Mouse (Mus musculus): ENCODE data around the gene Gm45140. TPM values are rescaled to one million over a fixed set of nuclear protein-coding genes. Genes with fewer than 3 reads are reported as not detected.

Gene Gm45140
- polyA plus RNA-seq, 1 experiment from 2014 or later, result 3.6 TPM

DNA sequence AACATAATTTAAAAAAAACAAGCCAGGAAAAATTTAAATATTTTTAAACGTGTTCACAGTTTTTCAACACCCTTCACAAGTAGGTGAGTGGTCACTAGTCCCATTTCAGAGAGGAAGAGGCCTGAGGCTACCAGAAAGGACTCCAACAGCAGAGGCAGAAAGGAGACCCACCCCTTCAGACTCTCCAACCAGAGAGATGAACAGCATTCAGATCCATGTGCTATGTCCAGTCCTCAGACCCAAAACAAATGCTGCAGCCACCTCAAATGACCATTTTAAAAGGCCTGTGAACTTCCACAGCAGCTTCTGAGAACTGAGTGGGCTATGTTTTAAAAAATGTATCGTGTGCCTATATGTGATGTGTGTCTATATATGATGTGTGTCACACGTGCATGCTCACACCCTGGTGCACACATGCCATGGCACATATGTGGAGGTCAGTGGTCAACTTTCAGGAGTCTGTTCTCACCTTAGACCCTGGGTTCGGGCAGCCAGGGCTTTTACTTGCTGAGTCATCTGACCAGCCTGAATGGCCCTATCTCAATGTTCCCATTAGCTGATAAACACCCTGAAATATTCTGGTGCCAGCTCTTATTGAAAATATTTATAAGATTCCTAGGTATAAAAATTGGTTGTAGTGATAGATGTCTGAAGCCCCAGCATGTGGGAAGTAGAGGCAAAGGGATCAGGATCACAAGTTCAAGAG, 27.7 kb downstream of the Gm45140 start:
- Histone ChIP-seq H3K4me1 (peaks cover 17% of the 10 kb centered on the region), H3K4me2 (replicated peaks) (no peak overlapping the region), H3K27ac (replicated peaks) (no peak overlapping the region), H3K27me3 (no peaks in the 10 kb centered on the region), H3K36me3 (no peaks in the 10 kb centered on the region), H3K9ac (replicated peaks) (no peak overlapping the region), H3K4me3 (no peak overlapping the region), H3K9me3 (no peaks in the 10 kb centered on the region)
- no peak for ATAC-seq (replicated peaks)
- WGBS, result 89% methylated on average over 4 of the region's 4 CpGs

DNA sequence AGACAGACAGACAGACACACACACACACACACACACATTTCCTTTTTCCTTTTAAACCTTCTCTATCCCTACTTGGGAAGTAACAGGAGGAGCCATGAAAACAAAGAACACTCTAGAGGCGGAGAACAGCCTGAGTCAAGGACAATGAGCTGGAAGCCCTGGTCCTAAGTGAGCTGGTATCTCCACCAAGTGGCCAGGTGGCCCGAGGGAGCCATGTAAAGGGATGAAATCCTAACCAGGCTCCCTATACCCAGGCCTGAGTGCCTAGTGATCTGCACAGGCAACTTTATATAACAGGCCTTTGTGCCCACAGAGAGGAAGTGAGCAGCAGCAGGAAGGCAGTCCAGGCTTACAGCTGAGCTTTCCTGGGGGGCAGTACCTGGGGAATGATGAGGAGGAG, 28.7 kb downstream of the Gm45140 start:
- Histone ChIP-seq H3K27me3 (no peaks in the 10 kb centered on the region), H3K4me2 (replicated peaks) (no peak overlapping the region), H3K4me1 (peaks cover 12% of the 10 kb centered on the region), H3K9me3 (no peaks in the 10 kb centered on the region), H3K4me3 (no peak overlapping the region), H3K36me3 (no peaks in the 10 kb centered on the region), H3K9ac (replicated peaks) (no peak overlapping the region), H3K27ac (replicated peaks) (no peak overlapping the region)
- ATAC-seq (replicated peaks), result no peak
- 41% methylated on average over 2 of the region's 2 CpGs for WGBS

DNA sequence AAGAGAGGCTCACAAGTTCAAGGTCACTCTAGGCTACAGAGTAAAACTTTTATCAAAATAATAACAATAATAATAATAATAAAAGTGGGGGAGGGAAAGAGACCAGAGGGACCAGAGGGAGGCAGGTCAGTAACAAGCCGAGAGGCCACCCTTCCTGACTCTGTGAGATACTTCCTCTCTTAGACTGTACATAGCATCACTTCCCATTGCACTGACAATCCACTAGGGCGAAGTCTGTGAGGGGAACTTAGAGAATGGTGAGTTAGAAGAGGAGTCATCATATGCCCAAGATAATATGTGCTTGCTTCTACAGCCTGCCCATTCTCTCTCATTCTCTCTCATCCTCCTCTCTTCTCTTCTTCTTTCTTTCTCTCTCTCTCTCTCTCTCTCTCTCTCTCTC, 29.6 kb downstream of the Gm45140 start:
- Histone ChIP-seq H3K4me3 (no peak overlapping the region), H3K4me2 (replicated peaks) (no peak overlapping the region), H3K27ac (replicated peaks) (no peak overlapping the region), H3K36me3 (no peaks in the 10 kb centered on the region), H3K27me3 (no peaks in the 10 kb centered on the region), H3K9me3 (no peaks in the 10 kb centered on the region), H3K9ac (replicated peaks) (no peak overlapping the region), H3K4me1 (peaks cover 8% of the 10 kb centered on the region)
- 77% methylated on average over 2 of the region's 2 CpGs for WGBS
- ATAC-seq (replicated peaks), result no peak

DNA sequence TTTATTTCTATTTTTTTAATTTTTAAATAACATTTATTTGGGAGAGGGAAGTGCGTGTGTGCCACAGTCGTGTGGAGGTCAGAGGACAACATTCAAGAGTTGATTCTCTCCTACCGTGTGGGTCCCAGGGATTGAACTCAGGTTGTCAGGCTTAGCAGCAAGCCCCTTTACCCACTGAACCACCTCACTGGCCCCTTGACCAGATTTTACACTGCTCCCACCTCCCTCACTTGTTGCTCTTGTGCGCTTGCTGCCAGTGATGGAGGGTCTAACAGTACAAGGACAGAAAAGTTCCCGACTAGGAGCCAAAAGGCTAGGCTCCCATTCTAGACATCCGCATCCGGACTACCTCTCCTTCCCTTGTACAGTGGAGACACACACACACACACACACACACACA, 30.1 kb downstream of the Gm45140 start:
- 94% methylated on average over 7 of the region's 7 CpGs for WGBS
- H3K27ac ChIP-seq (replicated peaks), result no peak overlapping the region
- no peaks in the 10 kb centered on the region for H3K27me3 ChIP-seq
- no peak overlapping the region for H3K9ac ChIP-seq (replicated peaks)
- no peak overlapping the region for H3K4me2 ChIP-seq (replicated peaks)
- H3K4me1 ChIP-seq, result peaks cover 3% of the 10 kb centered on the region; the same call in 1 of the 2 replicates
- H3K36me3 ChIP-seq, result no peaks in the 10 kb centered on the region
- H3K4me3 ChIP-seq, result no peak overlapping the region
- no peak for ATAC-seq (replicated peaks)
- H3K9me3 ChIP-seq, result no peaks in the 10 kb centered on the region

DNA sequence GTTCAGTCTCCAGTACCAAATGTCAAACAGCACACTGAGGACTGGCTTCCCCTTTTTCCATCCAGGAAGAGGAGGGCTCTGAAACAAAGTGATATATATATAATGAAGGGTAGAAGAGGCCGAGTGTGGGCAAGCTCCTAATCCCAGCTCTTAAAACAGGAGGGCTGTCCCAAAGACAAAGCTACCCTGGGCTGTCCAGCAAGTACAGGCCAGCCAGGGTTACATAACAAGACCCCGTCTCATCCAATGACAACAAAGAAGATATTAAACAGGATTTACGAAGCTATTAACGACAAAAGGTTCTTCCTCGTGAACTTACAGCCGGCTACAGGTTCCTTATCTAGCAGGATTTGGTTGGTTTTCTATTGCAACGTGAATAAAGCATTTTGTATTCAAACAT, 30.7 kb downstream of the Gm45140 start:
- Histone ChIP-seq H3K9me3 (no peaks in the 10 kb centered on the region), H3K27ac (replicated peaks) (no peak overlapping the region), H3K4me1 (no peaks in the 10 kb centered on the region), H3K9ac (replicated peaks) (no peak overlapping the region), H3K36me3 (no peaks in the 10 kb centered on the region), H3K4me2 (replicated peaks) (no peak overlapping the region), H3K4me3 (no peak overlapping the region), H3K27me3 (no peaks in the 10 kb centered on the region)
- 75% methylated on average over 7 of the region's 7 CpGs for WGBS
- ATAC-seq (replicated peaks), result no peak

DNA sequence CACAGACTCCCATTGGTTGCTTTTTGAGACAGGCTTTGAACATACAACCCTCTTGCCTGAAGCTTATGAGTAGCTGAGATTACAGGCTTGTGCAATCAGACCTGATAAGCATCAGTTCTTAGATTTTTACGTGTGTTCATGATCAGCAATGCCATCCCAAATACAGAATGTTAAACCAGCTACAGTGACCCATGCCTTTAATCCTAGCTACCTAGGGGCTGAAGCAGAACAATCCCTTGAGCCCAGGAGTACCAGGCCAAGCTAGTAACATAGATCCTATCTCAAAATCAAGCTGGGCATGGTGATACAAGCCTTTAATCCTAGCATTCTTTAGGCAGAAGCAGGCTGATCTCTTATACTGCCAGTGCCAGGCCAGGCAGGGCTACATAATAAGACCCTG, 31.6 kb downstream of the Gm45140 start:
- 91% methylated on average over 1 of the region's 1 CpGs for WGBS
- no peak overlapping the region for H3K4me3 ChIP-seq

DNA sequence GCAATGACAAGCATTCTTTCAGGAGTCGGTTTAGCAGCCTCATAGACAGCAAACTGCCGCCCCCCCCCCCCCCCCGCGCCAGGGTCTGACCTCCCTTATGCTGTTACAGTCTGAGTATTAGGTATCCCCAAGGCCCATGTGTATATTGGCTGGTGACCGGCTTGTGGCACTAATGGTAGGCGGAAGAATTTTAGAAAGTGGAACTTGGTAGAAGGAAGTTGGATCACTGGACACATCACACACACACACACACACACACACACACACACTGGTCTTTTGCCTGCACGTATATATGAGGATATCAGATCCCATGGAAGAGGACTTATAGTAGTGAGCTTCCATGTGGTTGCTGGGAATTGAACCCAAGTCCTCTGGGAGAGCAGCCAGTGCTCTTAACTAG, 33.1 kb downstream of the Gm45140 start:
- H3K4me3 ChIP-seq, result no peak overlapping the region
- H3K9me3 ChIP-seq, result no peaks in the 10 kb centered on the region
- no peak overlapping the region for H3K9ac ChIP-seq (replicated peaks)
- no peak for ATAC-seq (replicated peaks)
- no peak overlapping the region for H3K4me2 ChIP-seq (replicated peaks)
- no peaks in the 10 kb centered on the region for H3K36me3 ChIP-seq
- H3K27ac ChIP-seq (replicated peaks), result no peak overlapping the region
- no peaks in the 10 kb centered on the region for H3K27me3 ChIP-seq
- no peaks in the 10 kb centered on the region for H3K4me1 ChIP-seq
- 89% methylated on average over 6 of the region's 7 CpGs for WGBS

More for the DNA sequence above, 31.6 kb downstream of the Gm45140 start:
- Histone ChIP-seq H3K36me3 (no peaks in the 10 kb centered on the region), H3K4me2 (replicated peaks) (no peak overlapping the region), H3K9me3 (no peaks in the 10 kb centered on the region), H3K9ac (replicated peaks) (no peak overlapping the region), H3K4me1 (no peaks in the 10 kb centered on the region), H3K27me3 (no peaks in the 10 kb centered on the region), H3K27ac (replicated peaks) (no peak overlapping the region)
- ATAC-seq (replicated peaks), result no peak

DNA sequence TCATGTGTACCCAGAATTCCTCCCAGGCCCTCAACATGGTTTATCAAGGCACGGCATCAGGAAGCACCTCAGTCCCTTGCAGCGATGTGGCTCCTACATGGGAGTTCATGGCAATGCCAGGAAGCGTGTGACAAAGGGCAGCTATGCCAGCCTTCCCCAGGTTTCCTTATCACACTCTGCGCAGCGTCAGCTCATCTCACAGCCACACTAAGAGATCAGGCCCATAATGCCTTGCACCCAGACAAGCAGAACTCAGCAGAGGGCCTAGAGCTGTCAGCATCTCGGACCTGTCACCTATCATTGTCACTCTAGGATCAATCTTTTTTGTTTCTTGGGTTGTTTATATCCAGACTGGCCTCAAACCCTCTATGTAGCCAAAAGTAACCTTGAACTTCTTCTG, 36.0 kb downstream of the Gm45140 start:
- no peaks in the 10 kb centered on the region for H3K36me3 ChIP-seq
- H3K4me3 ChIP-seq, result no peak overlapping the region
- no peak overlapping the region for H3K27ac ChIP-seq (replicated peaks)
- H3K4me2 ChIP-seq (replicated peaks), result no peak overlapping the region
- H3K9ac ChIP-seq (replicated peaks), result no peak overlapping the region
- no peaks in the 10 kb centered on the region for H3K9me3 ChIP-seq
- ATAC-seq (replicated peaks), result no peak
- no peaks in the 10 kb centered on the region for H3K27me3 ChIP-seq
- 88% methylated on average over 6 of the region's 6 CpGs for WGBS
- no peaks in the 10 kb centered on the region for H3K4me1 ChIP-seq

DNA sequence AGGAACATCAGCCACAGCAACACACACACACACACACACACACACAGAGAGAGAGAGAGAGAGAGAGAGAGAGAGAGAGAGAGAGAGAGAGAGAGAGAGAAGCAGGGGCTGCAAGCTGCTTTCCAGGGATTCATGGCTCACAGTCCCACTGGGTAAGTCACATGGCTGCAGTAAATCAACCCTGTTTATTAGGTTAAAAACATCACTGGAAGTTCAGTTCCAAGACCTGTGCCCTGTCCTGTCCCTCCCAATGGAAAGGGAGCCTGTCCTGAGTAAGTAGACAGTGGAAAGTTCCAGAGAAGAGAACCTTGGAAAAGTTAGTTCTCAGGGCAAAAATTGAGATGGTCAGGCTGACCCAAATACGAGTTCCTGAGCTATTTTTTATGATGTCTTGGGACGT, 38.3 kb downstream of the Gm45140 start:
- H3K9ac ChIP-seq (replicated peaks), result no peak overlapping the region
- no peaks in the 10 kb centered on the region for H3K4me1 ChIP-seq
- no peak for ATAC-seq (replicated peaks)
- H3K36me3 ChIP-seq, result 0 out of 2 replicates have a peak, but pooled peaks cover 4% of the 10 kb centered on the region
- no peak overlapping the region for H3K4me3 ChIP-seq
- H3K9me3 ChIP-seq, result no peaks in the 10 kb centered on the region
- no peak overlapping the region for H3K4me2 ChIP-seq (replicated peaks)
- no peaks in the 10 kb centered on the region for H3K27me3 ChIP-seq
- WGBS, result 52% methylated on average over 2 of the region's 2 CpGs
- H3K27ac ChIP-seq (replicated peaks), result no peak overlapping the region

DNA sequence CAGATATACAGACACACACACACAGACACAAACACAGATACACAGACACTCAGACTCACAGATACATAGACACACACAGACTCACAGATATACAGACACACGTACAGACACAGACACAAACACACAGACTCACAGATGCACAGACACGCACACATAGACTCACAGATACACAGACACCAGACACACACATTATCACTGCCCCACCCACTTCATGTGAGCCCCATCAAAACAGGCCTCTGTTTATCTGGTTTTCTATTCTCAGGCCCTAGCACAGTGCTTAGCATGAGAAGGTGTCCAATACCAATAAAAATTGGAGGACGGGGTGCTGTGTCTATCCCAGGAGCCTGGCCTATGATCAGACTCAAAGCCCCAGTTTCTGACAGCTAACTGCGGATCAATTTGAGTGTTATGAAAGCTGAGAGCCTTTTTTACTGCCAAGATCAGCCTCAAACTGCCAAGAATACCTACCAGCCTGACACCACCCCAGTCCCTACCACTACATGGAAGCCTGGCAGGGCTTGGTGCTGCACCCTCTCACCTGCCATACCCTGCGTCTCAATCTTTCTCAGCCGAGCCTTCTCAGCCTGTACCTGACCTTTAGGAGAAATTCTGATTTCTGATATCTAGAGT, 39.2 kb downstream of the Gm45140 start:
- 84% methylated on average over 6 of the region's 6 CpGs for WGBS

DNA sequence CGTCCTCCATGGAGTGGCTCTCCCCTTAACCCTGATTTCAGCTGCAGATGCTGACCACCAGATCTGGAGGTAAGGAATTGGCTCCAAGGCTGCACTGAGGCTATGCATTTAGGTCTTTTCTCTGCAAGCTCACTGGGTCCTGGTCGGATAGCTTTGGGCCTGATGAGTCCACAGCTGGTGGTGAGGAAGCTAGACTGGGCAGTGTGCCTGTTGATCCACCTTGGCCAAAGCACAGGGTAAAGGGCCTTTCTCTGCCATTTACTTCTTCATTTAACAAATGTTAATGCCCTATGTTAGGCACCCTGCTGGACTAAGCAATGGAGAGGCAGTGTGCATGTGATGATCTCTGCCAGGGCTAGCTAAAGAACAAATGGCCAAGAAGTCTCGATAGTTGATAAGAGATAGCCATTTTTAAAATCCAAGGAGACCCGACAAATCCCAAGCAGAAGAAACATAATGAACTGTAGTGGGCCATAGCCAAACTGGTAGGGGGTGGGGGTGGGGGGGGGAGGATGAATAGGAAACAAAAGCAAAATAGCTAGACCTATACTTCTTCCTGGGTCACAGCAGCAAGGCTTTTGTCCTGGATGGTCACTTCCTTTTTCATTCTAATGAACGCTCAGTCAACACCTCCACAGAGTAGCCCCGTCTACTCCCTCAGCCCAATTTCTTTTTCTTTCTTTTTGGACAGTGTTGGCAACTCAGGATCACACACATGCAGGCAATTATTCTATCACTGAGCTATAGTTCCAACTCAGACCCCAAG, 40.0 kb downstream of the Gm45140 start:
- Histone ChIP-seq H3K27me3 (no peaks in the 10 kb centered on the region), H3K4me1 (no peaks in the 10 kb centered on the region), H3K36me3 (0 out of 2 replicates have a peak, but pooled peaks cover 12% of the 10 kb centered on the region), H3K4me3 (no peak overlapping the region), H3K27ac (replicated peaks) (no peak overlapping the region), H3K9me3 (no peaks in the 10 kb centered on the region), H3K9ac (replicated peaks) (no peak overlapping the region), H3K4me2 (replicated peaks) (no peak overlapping the region)
- ATAC-seq (replicated peaks), result no peak
- WGBS, result 64% methylated on average over 6 of the region's 6 CpGs

More for the DNA sequence above, 39.2 kb downstream of the Gm45140 start:
- Histone ChIP-seq H3K4me1 (no peaks in the 10 kb centered on the region), H3K9me3 (no peaks in the 10 kb centered on the region), H3K27ac (replicated peaks) (no peak overlapping the region), H3K27me3 (no peaks in the 10 kb centered on the region), H3K9ac (replicated peaks) (no peak overlapping the region), H3K4me3 (no peak overlapping the region), H3K4me2 (replicated peaks) (no peak overlapping the region), H3K36me3 (0 out of 2 replicates have a peak, but pooled peaks cover 9% of the 10 kb centered on the region)
- ATAC-seq (replicated peaks), result no peak

DNA sequence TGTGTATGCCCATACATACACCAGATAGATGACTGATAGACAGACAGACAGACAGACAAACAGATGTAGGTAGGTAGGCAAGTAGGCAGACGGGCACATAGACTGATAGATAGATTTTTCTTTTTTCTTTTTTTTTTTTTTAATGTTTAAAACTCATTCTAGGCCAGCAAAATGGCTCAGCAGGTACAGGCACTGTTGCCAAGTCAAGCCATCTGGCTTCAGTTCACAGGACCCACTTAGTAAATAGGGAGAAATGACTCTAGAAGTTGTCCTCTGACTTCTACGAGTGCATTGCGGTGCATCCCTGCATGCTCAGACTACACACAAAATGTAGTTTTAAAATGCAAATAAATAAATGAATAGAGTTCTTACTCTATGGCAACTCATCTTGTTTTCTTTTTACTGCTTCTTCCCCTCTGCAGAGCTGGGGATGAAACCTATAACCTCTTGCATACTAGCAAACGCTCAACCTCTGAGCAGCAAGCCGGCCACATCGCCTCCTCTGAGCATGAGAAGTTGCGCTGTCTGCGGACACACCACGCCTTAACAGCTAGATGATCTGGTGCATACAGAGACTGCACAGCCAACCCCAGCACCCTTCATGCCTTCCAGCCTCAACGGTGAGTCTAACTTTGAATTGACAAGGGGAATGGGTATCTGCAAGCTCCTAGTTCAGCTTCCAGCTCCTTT, 41.6 kb downstream of the Gm45140 start:
- H3K27ac ChIP-seq (replicated peaks), result no peak overlapping the region
- H3K4me1 ChIP-seq, result peaks cover 7% of the 10 kb centered on the region
- H3K9ac ChIP-seq (replicated peaks), result no peak overlapping the region
- H3K4me3 ChIP-seq, result no peak overlapping the region
- no peaks in the 10 kb centered on the region for H3K9me3 ChIP-seq
- no peak overlapping the region for H3K4me2 ChIP-seq (replicated peaks)
- no peak for ATAC-seq (replicated peaks)
- no peaks in the 10 kb centered on the region for H3K27me3 ChIP-seq
- WGBS, result 94% methylated on average over 10 of the region's 10 CpGs
- H3K36me3 ChIP-seq, result 0 out of 2 replicates have a peak, but pooled peaks cover 12% of the 10 kb centered on the region

All from forebrain, embryonic 15.5 days (tissue).